8 mouse cellular contexts compared by ENCODE assay signal in the genomic region with DNA sequence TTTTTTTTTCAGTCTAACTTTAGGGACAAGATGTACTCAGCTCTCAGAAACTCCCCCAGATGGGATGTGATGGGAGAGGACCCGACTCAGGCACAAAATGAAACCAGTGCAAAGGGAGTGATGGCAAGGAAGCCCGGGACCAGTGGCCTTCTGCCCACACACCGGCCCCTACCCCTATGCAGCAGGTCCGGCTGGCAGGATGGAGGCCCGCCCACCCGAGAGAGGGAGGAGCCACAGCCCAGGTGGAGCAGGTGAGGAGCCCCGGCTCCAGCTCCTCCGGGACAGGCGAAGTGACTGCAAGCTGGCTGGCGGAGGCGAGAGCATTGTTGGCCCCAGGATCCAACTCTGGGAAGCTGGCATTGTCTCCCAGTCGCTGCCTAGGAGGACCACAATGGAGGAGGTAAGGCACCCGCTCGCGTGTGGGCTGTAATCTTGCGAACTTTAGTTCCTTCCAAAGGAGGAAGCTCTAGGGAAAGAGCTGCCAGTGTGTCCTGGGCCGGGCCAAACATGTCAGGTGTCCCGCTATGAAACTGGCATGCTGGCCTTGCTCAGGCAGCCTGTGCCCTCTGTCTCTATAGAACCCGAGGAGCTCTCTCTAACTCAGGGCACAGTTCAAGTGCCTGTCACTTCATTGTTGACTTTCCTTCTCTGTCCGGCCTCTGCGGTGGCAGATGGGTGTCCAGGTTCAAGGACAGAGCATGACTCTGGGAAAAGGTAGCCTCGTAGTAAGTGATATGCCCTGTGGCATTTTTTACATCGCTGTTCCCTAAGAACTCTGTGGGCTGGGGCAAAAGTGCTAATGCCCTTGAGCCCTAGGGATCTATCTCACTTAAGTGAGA. TPM values are rescaled to one million over a fixed set of nuclear protein-coding genes. Genes with fewer than 3 reads are reported as not detected.
DNase-seq lines count a peak whose midpoint lies in the region; ATAC-seq and TF ChIP-seq lines count a peak whose summit lies in the region.

Gene Fyb2, plus strand, starts transcription at position 166 of the 839 bp plus-strand sequence.

- H3K27me3 ChIP-seq in heart, embryonic 12.5 days (replicated peaks) = peaks cover 19% of the 10 kb centered on the region
- peaks cover 10% of the 10 kb centered on the region for H3K27me3 ChIP-seq in embryonic facial prominence, embryonic 12.5 days
- H3K27me3 ChIP-seq in kidney, adult 2 months (replicated peaks; ENCODE audit: control insufficient read depth, insufficient read depth, low read length) = no peaks in the 10 kb centered on the region
- no peaks in the 10 kb centered on the region for H3K27me3 ChIP-seq in lung, postnatal 0 days (replicated peaks; ENCODE audit: insufficient read depth, low read length)
- no peaks in the 10 kb centered on the region for H3K27me3 ChIP-seq in thymus, adult 2 months (ENCODE audit: control insufficient read depth, insufficient read depth, low read length)

- TF ChIP-seq EP300 in lung, postnatal 0 days (IDR thresholded peaks at IDR 0.05) = no peak

- peaks cover 6% of the 10 kb centered on the region; the same call in 1 of the 2 replicates for H3K4me1 ChIP-seq in heart, embryonic 12.5 days (replicated peaks)
- H3K4me1 ChIP-seq in embryonic facial prominence, embryonic 12.5 days = no peaks in the 10 kb centered on the region
- H3K4me1 ChIP-seq in kidney, adult 2 months (ENCODE audit: control insufficient read depth, insufficient read depth, low read length) = no peaks in the 10 kb centered on the region
- H3K4me1 ChIP-seq in lung, postnatal 0 days (ENCODE audit: insufficient read depth, low read depth, low read length) = no peaks in the 10 kb centered on the region
- H3K4me1 ChIP-seq in thymus, adult 2 months (replicated peaks; ENCODE audit: control insufficient read depth, insufficient read depth, low read length) = no peaks in the 10 kb centered on the region

- H3K9me3 ChIP-seq in heart, embryonic 12.5 days (replicated peaks) = no peaks in the 10 kb centered on the region
- no peaks in the 10 kb centered on the region for H3K9me3 ChIP-seq in embryonic facial prominence, embryonic 12.5 days
- no peaks in the 10 kb centered on the region for H3K9me3 ChIP-seq in lung, postnatal 0 days (ENCODE audit: low read length)

- peak within 1 kb of the TSS; percentile 61 for H3K4me2 ChIP-seq in heart, embryonic 12.5 days
- H3K4me2 ChIP-seq in embryonic facial prominence, embryonic 12.5 days (replicated peaks) = peak within 1 kb of the TSS; percentile 37
- peak within 1 kb of the TSS; percentile 45 for H3K4me2 ChIP-seq in lung, postnatal 0 days (replicated peaks; ENCODE audit: low read depth, low read length)

- ATAC-seq in heart, embryonic 12.5 days (ENCODE audit: insufficient number of reproducible peaks, low FRiP score) = peak; percentile 36; the same call in 1 of the 2 replicates
- ATAC-seq in embryonic facial prominence, embryonic 12.5 days (ENCODE audit: insufficient number of reproducible peaks, insufficient read depth, low FRiP score, low TSS enrichment) = no peak
- ATAC-seq in lung, postnatal 0 days = peak; percentile 41

- H3K27ac ChIP-seq in heart, embryonic 12.5 days (ENCODE audit: poor library complexity, severe bottlenecking) = no peak within 1 kb of the TSS
- no peak within 1 kb of the TSS for H3K27ac ChIP-seq in embryonic facial prominence, embryonic 12.5 days
- H3K27ac ChIP-seq in kidney, adult 2 months (ENCODE audit: insufficient read depth, low read depth, low read length) = no peak within 1 kb of the TSS
- H3K27ac ChIP-seq in lung, postnatal 0 days (ENCODE audit: low read length) = no peak within 1 kb of the TSS
- no peak within 1 kb of the TSS for H3K27ac ChIP-seq in thymus, adult 2 months (ENCODE audit: control insufficient read depth, insufficient read depth, low read length)

- no peak within 1 kb of the TSS for H3K9ac ChIP-seq in heart, embryonic 12.5 days
- no peak within 1 kb of the TSS for H3K9ac ChIP-seq in embryonic facial prominence, embryonic 12.5 days
- H3K9ac ChIP-seq in lung, postnatal 0 days (replicated peaks; ENCODE audit: low read depth) = no peak within 1 kb of the TSS

- DNase-seq in heart, adult 9 months (ENCODE audit: low spot score in 2 of 2) = no peak
- peak; percentile 29 for DNase-seq in kidney, adult 2 months
- peak; percentile 10 for DNase-seq in lung, postnatal 0 days (ENCODE audit: low spot score)
- no peak for DNase-seq in thymus, postnatal 10 days (ENCODE audit: low spot score in 2 of 2)
- DNase-seq in gastrocnemius, postnatal 25 days = no peak
- no peak for DNase-seq in thymus, adult 2 months

- H3K36me3 ChIP-seq in heart, embryonic 12.5 days = no peaks in the 10 kb centered on the region
- no peaks in the 10 kb centered on the region for H3K36me3 ChIP-seq in embryonic facial prominence, embryonic 12.5 days
- H3K36me3 ChIP-seq in kidney, adult 2 months (ENCODE audit: control insufficient read depth, insufficient read depth, low read length) = no peaks in the 10 kb centered on the region
- H3K36me3 ChIP-seq in lung, postnatal 0 days (ENCODE audit: insufficient read depth, low read length) = no peaks in the 10 kb centered on the region
- no peaks in the 10 kb centered on the region for H3K36me3 ChIP-seq in thymus, adult 2 months (ENCODE audit: control insufficient read depth, insufficient read depth, low read length)

- TF ChIP-seq CTCF in kidney, adult 2 months (conservative IDR thresholded peaks at IDR 0.05; ENCODE audit: insufficient read depth, insufficient read length, low read depth, low read length) = no peak
- TF ChIP-seq CTCF in lung, postnatal 0 days (IDR thresholded peaks at IDR 0.05) = no peak
- no peak for TF ChIP-seq CTCF in thymus, adult 2 months (IDR thresholded peaks at IDR 0.05; ENCODE audit: borderline replicate concordance, control insufficient read depth, extremely low read depth, insufficient read depth, low read length, poor library complexity)

- no peak for TF ChIP-seq POLR2A in kidney, adult 2 months (IDR thresholded peaks at IDR 0.05; ENCODE audit: low read depth, low read length)
- TF ChIP-seq POLR2A in thymus, adult 2 months (IDR thresholded peaks at IDR 0.05; ENCODE audit: control insufficient read depth, extremely low read depth, insufficient read depth, low read length, poor library complexity) = no peak

- WGBS in heart, embryonic 12.5 days = 22% methylated on average over 23 of the region's 23 CpGs
- 18% methylated on average over 23 of the region's 23 CpGs for WGBS in embryonic facial prominence, embryonic 12.5 days
- WGBS in kidney, adult 2 months = 22% methylated on average over 23 of the region's 23 CpGs
- WGBS in lung, postnatal 0 days = 17% methylated on average over 23 of the region's 23 CpGs
- 24% methylated on average over 23 of the region's 23 CpGs for WGBS in thymus, adult 2 months

- peak within 1 kb of the TSS; percentile 24 for H3K4me3 ChIP-seq in heart, embryonic 12.5 days
- no peak within 1 kb of the TSS for H3K4me3 ChIP-seq in embryonic facial prominence, embryonic 12.5 days
- peak within 1 kb of the TSS; percentile 31; the same call in 1 of the 2 replicates for H3K4me3 ChIP-seq in kidney, adult 2 months (ENCODE audit: insufficient read depth, low read depth, low read length)
- no peak within 1 kb of the TSS for H3K4me3 ChIP-seq in lung, postnatal 0 days (ENCODE audit: low read depth, low read length)
- no peak within 1 kb of the TSS for H3K4me3 ChIP-seq in thymus, adult 2 months (ENCODE audit: control insufficient read depth, insufficient read depth, low read length)

RNA-seq across cellular contexts. Expression of gene Fyb2, which starts in this region (rescaled TPM):
- polyA plus RNA-seq in heart, embryonic 12.5 days (2016; fragmentation: Nextera tagmentation; extraction: Ambion mirVana) = not detected in 2 replicates
- 0.20 and 0.24 TPM in 2 replicates for polyA plus RNA-seq in embryonic facial prominence, embryonic 12.5 days (2016; fragmentation: Nextera tagmentation; extraction: Ambion mirVana)
- 0.41 and 0.48 TPM in 2 replicates for polyA plus RNA-seq in kidney, adult 2 months (2012; rRNA removed)
- 0.08 and 0.13 TPM in 2 replicates for polyA plus RNA-seq in lung, postnatal 0 days (2015; fragmentation: Nextera tagmentation; extraction: Ambion mirVana)
- under 1 TPM; 0.15 to 0.27 TPM for total RNA-seq in gastrocnemius, postnatal 25 days (2021)
- polyA plus RNA-seq in thymus, adult 2 months (2012; rRNA removed) = 0.54 and 0.70 TPM in 2 replicates

Comparison
In these comparisons a context has a peak if more than half of its experiments do, and no peak if none do; other contexts are left out.
1. Peak in ATAC-seq, H3K4me3 ChIP-seq and H3K4me2 ChIP-seq in heart, embryonic 12.5 days; RNA of the gene not detected or under 1 TPM.
2. Peak in DNase-seq and H3K4me3 ChIP-seq in kidney, adult 2 months; RNA of the gene not detected or under 1 TPM.
3. Peak in DNase-seq, ATAC-seq and H3K4me2 ChIP-seq in lung, postnatal 0 days; RNA of the gene not detected or under 1 TPM.